Mouse (Mus musculus) cerebellum, adult 18-20 months (tissue): ENCODE measurements around the gene Amdhd1.
"Not testable (repeated sequence)": the region's sequence is repeated elsewhere in the genome, so short reads cannot be mapped to it uniquely, and the experiment has no call there.

Source experiments
- DNase-seq, 2 experiments: peaks; one replicate each; pipeline ENCODE4 v3.0.0; 2021

Amdhd1 gene

DNA sequence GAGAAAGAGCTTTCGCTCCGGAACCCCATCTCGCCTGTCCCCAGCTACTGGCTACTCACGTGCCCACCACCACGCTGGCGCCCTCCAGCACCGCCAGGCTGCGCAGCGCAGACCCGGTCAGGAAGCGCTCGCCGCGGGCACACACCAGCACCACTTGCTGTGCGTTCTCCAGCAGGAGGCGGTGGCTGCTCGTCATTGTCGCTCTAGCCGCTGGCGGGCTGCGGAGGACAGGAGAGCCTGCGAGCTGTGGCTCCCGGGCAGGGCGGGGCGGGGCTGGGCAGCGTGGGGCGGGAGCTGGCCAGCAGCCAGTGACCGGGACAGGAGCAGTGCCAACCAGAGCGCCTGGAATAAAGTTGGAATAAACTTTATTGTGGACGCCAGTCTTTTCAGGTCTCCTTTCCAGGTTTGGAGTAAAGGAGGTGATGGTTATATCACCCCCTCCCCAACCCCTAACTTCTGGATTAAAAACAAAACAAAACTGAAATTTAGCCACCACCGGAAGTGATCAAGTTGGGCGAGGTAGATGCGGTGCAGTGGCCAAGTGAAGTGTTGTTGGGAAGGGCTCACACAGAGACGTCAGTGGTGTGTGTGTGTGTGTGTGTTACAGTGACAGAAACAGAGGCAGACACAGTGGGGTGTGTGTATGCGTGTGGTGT lies at the start of gene Amdhd1:
Amdhd1 (minus strand) TSS at position 259 of the 656 bp plus-strand sequence.
- DNase-seq = peak; percentile 62

DNA sequence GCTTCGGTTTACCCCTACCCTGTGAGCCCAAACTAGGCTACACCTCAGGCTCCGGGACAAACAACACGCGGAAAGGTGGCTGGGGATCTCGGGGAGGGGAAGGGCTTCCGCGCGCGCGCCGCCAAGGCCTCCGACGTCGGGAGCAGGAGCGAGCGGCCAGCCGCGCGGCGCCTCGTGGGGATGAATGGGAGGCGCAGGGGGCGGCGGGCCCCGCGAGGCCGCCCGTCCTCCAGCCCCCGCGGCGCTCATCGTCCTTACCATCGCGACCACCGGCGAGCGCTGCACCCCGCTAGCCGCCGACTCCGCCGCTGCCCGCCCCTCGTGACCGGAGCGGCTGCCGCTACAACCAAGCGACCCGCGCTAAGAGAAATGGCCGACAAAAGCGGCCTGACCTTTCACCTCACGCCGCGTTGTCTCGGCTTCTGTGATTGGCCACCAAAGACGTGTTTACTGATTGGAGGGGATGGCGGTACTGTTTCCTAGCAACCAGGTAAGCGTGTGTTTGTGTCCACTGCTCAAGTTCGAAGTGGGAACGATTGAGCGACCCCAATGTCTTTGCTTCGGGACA lies 49.5 kb upstream of the Amdhd1 start, which contains the start of gene Snrpf:
Snrpf (minus strand) TSS at position 426 of the 568 bp plus-strand sequence.
- peak; percentile 85 to 95 for DNase-seq

DNA sequence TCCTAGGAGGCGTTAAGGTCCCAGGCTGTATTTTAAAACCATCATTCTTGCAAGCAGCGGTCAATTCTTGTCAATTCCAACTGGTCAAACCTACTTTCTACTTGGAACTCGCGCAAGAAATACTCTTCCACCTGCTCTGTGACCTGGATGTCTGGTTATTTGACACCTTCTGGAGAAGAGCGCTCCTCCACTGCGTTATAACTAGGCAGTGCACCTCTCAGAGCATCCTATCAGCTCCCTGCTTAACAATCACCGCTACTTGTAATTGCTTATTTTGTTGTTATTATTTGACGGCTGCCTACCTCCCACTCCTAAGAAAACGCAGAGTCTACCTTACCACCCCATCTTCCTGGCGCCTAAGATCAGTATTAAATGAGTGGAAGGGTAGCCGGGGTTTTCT lies 49.0 kb upstream of the Amdhd1 start:
- no peak for DNase-seq

DNA sequence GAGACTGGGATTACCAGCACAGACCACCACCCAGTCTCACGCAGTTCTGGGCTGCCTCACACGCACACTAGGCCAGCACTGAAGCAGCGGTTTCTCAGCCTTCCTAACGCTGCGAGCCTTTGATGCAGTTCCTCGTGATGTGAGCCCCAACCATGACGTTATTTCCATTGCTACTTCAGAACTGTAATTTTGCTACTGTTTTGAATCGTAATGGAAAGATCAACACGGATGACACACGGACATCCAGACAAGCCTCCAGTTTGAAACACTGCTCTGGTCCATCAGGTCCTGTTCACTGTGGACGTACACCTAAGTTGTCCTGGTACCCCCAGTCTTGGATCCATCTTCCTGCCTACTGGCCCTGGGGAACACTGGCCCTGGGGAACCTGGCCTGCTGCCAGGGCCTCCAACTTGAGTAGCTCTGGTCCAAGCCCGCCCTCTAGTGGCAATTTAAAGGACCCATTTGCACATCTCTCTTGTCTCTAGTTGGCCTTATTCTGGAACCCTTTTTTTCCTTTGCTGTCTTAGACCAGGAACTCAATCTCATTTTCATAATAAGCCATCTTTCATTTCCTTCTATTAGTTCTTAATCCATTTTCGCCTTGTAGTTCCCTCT lies 37.5 kb upstream of the Amdhd1 start:
- DNase-seq = peak; percentile 69 to 74

DNA sequence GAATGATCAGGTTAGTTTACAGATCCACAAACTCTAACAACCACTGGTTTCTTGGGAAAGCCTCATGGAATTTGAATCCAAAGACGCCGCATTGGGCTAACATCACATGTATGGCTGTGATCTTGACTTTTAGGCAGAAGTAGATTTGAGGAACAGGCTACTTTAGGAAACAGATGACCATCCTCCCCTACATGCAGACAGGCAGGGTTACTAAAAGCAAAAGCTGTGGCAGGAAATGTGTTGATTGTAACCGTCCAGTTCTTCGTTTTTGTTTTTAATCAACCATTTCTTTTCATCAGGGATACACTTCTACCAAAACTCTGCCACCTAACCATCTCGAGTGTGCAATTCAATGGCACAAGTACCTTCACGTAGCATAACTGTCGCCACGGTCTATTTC lies 36.1 kb upstream of the Amdhd1 start:
- DNase-seq = no peak

DNA sequence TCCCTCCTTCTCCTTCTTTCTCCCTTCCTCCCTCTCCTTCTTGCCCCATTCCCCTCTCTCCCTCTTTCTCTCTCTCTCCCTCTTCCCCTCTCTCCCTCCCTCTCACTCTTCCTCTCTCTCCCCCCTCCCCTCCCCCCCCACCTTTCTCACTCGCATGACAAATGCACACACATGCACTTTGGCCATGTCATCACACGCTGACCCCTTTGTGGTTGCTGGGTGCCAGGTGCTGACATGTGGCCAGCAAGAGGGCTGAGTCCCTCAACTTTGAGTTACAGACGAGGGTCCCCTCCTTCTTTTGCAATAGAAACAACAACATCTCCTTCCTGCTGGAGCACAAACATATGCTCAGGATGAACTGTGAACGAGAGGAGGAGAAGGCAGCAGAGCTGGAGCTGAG lies 35.1 kb upstream of the Amdhd1 start:
- DNase-seq = no peak

DNA sequence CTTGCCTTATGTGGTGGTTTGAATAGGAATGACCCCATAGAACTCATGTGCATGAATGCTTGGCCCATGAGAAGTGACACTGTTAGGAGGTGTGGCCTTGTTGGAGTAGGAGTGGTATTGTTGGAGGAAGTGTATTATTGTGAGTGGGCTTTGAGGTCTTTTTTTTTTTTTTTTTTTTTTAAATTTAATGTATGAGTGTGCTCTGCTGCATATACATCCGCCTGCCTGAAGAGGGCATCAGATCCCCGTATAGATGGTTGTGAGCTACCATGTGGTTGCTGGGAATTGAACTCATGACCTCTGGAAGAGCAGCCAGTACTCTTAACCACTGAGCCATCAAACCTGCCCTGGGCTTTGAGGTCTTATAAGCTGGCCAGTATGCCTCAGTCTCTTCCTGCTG lies 32.4 kb upstream of the Amdhd1 start:
- no peak for DNase-seq

DNA sequence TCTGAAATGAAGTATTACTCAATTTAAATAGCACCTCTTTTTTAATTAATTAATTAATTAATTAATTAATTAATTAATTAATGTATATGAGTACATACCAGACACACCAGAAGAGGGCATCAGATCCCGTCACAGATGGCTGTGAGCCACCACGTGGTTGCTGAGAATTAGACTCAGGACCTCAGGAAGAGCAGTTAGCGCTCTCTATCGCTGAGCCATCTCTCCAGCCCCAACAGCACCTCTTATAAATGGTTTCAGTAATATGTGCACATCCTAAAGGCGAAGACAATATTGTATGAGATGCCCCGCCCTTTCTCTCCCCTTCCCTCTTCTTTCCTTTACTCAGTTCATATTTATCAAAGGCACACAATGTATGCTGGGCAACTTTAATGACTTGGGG lies 28.8 kb upstream of the Amdhd1 start:
- DNase-seq = no peak

DNA sequence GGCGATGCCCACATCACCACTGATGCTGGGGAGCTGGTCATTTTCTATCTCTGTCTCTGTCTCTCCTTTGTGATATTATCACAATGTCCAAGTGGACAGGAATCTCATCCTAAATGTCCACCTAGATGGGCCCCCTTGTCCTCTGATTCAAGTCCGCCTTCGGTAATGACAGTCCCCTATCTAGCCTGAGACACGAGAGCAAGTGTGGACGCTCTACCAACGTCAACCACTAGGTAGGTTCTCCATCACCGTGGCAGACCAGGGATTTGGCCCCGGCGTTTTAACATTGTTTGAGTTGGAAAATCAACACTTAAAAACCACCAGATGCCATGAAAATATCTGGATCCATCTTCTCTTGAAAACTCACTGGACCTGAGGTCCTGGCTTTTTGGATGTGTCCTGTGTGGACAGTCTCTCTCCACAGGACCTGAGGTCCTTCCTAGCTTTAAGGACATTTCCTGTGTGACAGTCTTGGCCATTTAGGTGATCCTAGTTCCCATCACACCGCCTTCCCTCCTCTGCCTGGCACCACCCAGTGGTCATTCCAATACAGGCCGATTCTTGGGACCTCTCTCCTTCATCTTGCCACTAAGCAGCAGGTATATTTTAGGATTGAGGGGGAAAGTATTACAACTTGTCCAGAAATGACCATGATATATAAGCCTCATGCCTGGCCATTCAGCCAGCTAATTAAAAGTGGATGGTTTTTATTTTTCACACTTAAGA lies 28.2 kb upstream of the Amdhd1 start:
- no peak for DNase-seq

DNA sequence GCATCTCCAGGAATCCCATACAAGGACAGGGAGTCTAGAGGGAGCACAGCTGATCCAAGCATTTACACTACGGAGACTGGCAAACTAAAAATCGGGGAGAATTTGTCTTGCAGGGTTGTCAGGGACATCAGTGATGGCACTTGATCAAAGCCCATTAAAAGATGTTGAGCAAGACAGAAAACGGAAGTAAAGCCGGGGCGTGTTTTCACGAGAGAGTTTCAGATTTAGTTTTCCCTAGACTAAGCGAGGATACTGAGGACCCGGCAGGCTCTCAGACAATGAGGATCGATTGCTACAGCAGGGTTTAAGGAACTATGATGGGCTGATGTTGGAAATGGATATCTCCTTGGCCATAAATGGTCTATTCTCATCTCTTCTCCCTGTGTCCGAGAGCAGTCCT lies 27.2 kb upstream of the Amdhd1 start:
- DNase-seq = no peak

DNA sequence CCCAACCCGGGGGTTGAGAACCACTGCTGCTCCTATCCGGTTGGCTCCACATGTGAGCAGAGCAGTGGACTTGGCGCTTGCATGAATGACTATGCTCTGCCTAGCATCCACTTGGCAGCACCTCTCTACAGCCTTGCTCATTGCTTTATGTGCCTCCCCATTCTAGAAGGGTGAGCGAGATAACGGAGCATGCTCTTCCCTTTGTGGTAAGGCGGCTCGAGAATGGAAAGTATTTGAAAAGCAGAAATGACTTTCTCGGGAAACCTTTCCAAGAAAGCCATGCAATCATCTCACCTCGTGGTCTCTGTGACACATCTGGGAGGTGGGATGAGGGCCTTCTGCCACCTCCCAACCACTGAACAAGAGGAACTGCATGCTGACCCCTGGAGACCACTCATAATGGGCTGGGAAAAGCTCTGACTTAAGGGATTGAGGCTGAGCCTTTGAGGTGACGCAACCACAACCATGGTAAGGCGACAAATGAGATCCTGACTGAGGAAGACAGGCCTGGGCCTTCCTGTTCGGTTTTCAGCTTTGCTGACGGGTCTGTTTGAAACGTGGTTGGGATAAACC lies 24.8 kb upstream of the Amdhd1 start:
- no peak for DNase-seq

DNA sequence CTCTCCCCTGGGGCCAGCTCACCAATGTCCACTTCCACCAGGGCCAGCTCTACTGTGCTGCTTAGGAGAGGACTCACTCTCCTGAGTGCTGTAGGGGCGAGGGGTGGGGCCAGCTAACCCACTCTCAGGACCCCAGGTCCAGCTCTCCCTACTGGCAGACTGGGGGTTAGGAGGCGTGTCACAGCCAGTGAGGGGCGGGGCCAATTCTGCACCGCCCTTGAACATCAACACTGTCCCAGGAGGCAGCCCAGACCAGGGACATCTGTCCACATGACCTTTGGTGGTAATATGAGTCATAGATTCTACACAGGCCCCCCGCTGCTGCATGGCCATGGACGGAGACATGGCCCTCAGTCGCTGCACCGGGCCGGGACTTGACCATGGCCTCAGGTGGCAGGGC lies 20.0 kb upstream of the Amdhd1 start:
- DNase-seq = no peak

DNA sequence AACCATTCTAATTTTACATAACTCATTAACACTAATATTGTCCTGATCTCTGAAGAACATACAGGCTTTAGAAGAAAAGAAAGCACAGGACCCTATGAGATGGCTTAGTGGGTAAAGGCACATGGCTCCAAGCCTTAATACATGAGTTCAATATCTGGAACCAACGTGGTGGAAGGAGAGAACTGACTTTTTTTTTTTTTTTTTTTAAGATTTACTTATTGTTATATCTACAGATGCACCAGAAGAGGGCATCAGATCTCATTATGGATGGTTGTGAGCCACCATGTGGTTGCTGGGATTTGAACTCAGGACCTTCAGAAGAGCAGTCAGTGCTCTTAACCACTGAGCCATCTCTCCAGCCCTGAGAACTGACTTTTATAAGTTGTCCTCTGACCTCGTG lies 18.1 kb upstream of the Amdhd1 start:
- not testable (repeated sequence) for DNase-seq

DNA sequence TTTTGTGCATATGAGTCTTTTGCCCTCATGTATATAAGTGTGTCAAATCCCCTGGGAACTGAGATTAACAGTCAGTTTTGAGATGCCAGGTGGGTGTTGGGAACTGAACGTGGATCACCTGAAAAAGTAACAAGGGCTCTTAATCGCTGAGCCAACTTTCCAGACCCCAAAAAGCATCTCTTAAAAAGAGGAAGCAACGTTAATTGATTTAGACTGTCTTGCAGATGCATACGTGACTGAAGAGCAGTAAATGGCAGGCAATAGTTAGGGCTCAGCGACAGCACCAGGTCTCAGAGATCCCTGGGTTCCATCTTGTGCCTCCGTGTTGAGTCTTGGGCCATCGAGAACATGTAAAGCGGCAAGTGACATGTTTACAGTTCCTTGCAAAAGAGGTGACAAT lies 12.8 kb upstream of the Amdhd1 start:
- DNase-seq = no peak

DNA sequence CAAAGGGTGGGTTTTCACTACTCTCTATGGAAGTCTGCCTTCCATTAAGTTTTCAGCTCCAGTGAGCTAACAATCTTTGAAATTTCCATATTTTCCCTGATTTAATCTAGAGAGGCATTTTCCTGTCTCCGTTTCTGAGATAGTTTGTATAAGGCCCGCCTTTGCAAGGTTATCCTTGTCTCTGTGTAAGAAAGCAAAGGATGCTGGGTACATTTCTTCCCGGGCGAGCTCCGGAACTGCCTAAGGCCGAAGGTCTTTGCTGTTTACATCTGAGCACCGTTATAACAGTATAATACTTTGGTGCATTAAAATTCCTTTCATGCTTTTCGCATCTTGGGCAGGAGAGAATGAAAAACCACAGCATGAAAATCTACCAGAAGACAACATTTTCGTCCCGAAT lies 10.0 kb upstream of the Amdhd1 start:
- no peak for DNase-seq

DNA sequence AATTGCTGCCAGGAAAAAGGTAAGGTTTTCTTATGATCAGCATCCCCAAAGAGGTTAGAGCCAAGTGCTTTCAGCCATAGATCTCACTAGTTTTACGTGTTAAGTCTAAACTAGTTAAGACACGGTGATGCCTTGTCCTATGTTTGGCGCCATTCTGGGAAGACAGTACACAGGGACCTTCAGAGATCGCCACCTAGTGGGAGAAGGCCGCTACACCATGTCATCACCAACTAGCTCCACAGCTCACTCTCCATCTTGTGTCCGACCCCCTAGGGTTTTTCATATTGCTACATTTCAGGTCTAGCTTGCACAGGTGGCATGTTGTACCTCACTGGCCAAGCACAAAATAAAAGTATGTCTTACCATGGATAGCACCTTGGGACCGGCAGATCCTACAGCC lies 9.2 kb upstream of the Amdhd1 start:
- DNase-seq = peak; percentile 83 to 84

DNA sequence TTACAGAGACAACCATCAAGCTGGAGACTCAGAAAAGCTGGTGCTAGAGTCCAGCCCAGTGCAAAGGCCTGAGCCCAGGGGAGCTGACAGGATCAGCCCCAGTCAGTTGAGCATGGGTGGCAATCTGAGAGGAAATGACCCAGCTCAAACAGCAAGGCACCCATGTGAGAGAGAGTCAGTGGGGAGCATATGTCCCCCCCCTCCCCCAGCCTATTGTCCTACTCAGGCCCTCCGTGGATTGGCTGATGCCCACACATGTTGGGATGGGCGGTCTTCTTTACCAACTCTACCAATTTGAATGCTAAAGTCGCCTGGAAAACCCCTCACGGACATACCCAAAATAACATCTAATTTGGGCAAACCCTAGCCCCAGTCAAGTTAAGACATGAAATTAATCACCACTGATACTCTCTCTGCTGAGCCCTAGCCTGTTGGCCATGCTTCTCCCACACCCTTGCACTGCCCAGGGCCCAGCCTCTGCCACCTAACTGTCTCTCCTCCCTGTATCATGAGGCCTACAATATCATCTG lies 8.0 kb upstream of the Amdhd1 start:
- DNase-seq = no peak

DNA sequence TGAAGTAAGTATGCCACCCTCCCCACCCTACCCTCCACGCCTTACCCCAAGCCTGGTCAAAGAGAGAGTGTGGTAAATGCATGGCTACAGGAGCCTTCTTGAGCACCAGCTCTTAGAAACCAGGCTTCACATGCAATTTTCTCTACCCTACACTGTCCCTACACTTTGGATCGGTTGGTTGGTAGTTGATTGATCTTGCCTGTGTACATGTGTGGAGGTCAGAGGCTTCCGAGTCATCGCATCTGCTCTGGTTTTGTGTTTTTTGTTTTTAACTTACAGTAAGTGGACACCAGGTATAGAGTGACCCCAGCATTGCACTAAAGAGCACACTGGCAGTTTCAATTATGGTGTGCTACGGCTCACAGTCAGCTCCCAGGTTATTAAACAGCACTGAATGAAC lies 4.3 kb upstream of the Amdhd1 start:
- no peak for DNase-seq

DNA sequence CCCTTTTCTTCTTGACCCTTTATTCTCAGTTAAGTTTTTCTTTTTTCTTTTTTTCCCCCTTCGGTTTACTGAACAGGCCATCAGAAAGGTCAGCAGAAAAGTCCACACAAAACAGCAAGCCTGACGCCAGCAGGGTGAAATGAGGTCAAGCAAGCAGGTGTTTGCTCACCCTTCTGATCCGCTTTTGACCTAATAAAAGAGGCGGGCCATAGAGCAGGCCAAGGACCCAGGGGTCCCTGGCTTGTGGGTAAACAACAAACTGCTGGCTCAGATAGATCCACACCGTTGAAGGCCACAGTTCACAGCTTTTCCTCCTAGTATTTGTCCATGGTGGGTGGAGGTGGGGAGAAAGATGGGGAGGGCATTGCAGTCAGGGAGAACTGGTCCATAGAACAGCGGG lies 3.3 kb upstream of the Amdhd1 start:
- DNase-seq = no peak

DNA sequence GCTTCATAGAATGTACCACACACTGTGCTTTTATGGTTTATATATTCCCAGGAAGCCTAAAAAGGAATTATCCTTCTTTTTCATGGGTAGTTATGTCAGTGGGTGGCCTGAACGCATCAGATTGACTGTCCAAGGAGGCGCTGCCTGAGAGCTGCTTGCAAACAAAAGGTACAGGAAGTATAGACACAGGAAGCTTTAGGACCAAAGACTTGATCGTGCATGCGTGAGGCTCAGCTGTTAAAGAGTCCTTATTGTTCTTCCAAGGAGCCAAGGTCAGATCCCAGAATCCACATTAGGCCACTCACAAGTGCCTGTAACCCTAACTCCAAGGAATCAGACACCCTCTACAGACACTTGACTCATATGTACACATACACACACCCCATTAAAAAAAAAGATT lies 2.5 kb upstream of the Amdhd1 start:
- no peak for DNase-seq

DNA sequence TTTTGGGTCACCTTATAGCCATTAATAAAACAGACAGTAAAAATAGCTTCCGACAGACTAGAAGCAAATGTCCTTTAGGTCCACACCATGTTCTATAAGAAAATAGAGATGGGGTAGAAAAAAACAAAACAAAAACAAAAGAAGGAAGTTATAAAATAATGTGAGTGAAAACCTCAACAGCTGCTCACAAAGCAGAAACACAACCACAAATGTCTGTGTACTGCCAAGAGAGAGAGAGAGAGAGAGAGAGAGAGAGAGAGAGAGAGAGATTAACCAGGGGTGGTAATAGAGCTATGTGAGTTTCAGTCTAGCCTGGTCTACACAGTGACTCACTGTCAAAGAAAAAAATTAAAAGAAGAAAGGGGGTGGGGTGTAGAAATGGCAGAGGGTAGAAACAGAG lies 1.8 kb upstream of the Amdhd1 start:
- no peak for DNase-seq

DNA sequence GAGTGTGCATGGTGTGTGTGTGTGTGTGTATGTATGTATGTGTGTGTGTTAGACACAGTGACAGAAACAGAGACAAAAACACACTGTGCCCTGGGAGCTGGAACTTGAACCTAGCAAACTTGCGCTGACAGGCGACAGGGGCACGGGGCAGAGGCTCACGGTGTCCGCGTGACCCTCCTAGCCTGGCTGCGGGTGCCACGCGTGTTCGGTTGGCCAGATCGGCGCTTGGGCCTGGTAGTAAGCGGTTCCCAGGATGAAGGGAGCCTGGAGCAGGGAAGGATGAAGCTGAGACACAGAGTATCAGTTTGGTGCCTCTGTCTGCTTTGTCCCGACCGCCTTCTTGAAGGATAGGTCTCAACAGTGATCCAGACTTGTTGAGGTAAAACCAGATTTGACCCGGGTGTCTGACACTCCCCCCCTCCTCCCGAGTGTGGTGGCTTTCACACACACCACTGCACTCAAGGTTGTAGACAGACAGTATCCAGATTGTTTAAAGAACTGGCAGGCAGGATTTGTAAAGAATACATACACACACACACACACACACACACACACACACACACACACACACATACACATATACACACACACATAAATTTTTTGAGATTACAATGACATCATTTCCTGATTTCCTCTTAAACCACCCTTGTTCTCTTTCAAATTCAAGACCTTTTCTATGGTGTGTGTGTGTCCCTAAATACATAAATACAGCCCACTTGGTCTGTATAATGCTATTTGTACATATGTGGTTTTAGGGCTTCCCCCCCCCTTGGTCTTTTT lies 788 bp upstream of the Amdhd1 start, which contains the start of gene Ccdc38:
Ccdc38 (plus strand) TSS at position 202 of the 780 bp plus-strand sequence.
- no peak for DNase-seq
